Mouse (Mus musculus) lung, postnatal 10 days (tissue): Measurements from ENCODE around the gene Flt4.
"Not testable (repeated sequence)": the region's sequence is repeated elsewhere in the genome, so short reads cannot be mapped to it uniquely, and the experiment has no call there.

ENCODE experiments used
- DNase-seq: peaks from one replicate; pipeline ENCODE4 v3.0.0; 2021

Gene Flt4

DNA sequence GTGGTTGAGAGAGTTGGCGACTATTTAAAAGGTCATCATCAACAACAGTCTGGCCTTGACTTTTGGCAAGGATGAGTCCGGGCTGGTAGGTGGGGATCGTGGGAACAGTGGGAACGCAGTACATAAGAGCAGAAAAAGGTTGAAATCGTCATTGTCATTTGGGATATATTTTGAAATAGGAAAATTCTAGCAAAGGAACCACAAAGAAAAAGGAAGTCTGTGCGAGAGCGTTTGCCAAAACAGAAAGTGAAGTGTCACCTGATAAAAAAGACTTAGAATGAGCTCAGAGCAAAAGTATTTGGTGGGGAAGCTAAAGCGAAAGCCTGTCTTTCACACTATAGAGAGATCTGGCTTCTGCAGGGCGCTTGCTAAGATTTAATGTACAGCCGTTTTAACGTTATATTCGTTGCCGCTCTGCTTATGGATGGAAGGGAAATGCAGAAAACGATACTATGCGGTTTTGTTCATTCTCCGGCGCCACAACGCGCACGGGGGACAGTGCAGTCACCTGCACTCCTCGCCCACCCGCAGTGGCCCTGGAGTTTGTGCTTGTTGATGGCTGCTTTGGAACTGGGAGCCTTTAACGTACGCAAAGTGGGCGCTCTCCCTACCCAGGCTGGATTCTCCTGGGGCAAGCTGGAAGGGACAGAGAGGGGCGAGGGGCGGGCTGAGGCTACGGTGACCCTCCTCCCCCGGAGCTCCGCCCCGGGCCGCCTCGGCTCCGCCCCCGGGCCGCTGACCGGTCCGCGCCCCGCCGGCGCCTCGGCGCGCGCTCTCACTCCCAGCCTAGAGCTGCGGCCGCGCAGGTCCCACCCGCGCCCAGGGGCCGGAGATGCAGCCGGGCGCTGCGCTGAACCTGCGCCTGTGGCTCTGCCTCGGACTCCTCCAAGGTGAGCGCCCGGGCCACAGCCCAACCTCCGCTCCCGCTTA lies at the start of gene Flt4:
TSS of gene Flt4 (plus strand) at position 326 of the 930 bp plus-strand sequence.
- DNase-seq, result peak; percentile 37

DNA sequence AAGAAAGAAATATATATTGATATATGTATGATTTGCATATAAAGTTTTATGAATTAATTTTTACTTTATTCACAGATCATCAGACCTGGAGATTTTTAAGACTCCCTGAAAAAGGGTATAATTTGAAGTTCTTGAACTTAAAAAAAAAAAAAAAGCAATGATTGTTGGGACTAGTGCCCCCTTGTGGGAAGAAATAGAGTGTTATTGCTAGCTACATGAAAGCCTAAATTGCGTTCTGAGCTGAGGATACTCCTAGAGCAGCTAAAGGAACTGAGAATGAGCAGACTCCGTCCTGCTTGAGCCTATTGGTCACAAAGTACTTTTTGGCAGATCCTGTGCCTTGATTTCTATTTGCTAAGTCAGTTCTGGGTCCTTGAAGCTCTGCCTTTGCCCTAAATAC lies 34.0 kb upstream of the Flt4 start:
- DNase-seq, result not testable (repeated sequence)

DNA sequence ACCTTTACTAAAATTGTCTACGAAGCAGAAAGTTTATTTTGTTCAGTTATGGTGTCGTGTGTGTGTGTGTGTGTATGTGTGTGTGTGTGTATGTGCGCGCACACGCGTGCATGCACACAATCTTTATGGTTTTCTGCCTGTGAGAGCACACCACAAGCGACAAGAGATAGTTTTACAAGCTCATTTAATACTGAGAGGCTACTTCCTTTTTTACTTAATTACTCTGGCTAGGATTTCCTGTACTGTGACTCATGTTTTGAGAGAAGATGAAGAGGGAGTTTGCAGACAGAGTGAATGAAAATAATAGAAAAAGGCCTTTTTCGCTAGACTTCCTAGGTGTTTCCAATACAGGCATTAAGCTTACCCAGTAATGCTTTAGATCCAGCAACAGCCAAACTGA lies 28.6 kb upstream of the Flt4 start:
- not testable (repeated sequence) for DNase-seq

DNA sequence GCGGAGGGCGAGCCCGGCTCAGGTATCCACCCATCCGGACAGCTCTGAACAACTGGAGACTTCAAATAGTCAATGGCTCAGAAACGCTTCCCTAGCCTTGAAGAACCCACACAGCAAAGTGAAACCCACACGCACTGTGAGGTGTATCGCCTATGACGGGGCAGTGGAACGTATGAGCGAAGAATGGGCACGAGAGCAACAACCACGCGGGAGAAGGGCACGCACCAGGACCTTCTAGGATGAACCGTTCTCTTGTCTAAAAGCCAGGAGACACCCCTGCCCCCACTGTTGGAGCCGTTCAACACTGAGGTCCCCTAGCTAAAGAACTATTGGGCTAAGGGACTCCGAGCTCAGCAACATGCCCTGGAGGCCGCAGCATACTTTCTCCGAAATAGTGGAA lies 18.9 kb upstream of the Flt4 start:
- DNase-seq, result no peak

DNA sequence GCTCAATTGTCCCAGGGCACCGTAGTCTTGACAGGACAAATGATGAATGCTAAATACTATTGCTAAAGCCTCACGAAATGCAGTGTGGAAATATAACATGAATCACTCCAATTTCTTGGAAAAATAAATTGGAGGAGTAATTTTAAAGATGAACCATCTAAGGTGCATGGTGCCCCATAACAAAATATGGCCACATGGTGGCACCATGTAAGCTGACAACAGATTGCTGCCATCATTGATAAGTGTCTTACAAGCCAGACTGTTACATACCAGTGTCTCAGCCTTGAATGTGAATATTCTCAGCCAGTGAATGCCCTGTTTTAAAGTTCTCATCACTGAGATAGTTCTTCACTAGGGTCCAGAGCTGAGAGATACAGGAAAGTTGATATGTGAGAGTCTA lies 11.9 kb upstream of the Flt4 start:
- DNase-seq, result not testable (repeated sequence)

DNA sequence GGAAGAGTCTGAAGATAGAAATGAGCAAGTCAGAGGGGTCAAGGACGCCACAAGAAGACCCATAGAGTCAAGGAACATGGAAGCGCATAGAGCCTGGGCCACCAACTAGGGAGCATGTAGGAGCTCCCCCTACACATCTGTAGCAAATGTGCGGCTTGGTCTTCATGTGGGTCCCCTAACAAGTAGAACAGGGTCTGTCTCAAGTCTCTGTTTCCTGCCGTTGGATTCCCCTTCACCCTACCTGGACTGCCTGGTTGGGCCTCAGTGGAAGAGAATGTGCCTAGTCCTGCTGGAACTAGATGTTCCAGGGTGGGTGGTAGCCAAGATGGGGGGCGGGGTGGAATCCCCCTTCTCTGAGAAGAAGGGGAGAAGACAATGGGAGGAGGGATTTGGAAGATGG lies 757 bp upstream of the Flt4 start:
- DNase-seq, result not testable (repeated sequence)

DNA sequence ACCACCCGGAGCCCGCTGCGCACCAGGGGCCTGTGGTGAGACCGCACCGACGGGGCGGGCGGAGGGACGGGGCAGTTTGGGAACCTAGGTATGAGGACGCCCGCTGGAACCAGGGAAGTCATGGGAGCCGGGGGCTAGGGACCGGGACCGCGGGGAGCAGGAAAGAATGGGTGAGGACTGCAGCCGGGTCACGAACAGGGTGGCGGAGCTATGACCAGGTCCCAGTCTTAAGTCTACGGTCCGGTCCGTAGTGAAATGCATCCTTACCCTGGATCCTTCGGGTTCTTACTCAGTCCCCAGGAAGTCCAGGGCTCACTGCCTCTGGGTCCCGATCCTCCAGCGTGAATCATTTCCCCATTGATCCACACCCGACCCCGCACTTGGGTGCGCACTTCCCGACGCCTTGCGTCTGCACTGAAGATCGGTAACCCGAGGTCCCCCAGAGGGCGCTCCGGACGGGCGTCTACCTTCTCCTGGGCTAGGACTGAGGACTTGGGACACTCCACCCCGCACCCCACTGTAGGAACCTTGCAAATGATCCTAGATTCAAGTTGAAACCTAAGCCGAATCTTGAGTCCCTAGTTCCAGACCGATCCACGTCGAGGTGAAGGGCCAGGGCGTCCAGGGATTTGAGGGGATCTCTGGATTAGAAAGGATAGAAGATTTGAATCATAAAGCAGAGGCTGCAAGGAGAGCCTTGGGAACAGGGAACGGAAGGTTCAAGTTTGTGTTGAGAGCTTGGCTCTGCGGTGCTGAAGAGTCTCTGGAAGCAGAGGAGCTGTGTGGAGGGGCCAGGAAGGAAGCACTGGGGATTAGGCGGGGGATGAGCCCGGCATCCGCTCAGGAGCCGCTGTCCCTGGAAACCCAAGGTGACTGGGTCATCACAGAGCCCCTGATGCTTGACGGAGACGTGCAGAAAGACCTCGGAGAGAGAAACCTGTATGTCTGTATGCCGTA lies 1.1 kb downstream of the Flt4 start:
- peak; percentile 68 for DNase-seq

DNA sequence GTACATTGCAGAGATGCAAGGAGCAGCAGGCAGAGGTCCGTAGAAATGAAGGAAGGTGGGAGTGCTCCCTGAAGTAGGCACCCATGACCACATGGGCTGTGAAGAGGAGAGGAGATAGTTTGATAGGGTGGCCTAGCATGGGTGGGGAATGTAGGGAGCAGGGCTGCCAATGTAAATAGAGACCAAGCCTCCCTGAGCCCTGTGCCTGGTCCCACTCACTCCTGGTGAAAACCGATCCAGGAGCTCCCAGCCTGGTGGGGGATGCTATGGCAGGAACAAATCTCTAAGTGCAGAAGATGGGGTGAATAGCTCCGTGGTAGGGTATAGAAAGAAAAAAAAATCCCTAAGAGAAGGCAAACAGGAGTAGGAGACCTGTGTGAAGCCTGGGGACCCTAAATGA lies 2.3 kb downstream of the Flt4 start:
- not testable (repeated sequence) for DNase-seq

DNA sequence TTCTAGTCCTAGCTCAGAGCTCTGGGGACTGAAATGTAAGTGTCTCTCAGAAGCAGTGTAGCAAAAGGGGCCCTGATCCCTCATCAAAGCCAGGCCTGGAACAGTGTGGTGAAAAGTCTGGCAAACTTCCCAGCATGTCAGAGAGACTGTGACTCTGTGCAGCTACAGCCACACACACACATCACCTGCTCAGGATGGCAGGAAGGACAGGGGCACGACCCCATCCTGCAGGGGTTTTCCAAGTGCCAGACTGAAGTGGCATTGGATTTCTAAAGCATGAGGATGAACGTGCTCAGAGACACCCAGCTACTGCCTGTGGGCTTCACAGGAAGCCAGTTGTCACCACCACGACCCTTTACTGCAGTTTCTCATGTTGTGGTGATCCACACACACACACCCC lies 3.1 kb downstream of the Flt4 start:
- DNase-seq, result no peak

DNA sequence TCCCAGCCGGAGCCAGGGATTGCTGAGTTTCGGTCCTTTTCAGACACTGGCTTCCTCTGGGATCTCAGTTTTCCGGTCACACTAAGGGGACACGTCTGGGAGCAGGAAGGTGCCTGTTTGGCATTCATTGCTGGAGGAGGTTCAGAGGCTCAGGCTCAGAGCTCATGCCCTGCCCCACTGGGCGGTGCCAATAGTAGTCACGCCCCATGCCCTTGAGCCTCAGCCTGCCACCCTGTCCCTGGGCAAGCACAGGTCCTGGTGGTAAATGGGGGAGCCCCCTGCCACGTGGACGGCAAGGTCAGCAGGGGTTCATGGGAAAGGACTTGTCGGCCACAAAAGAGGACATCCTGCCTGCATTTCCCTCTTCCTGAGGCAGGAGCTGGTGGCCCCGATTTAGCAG lies 4.3 kb downstream of the Flt4 start:
- peak; percentile 62 for DNase-seq

DNA sequence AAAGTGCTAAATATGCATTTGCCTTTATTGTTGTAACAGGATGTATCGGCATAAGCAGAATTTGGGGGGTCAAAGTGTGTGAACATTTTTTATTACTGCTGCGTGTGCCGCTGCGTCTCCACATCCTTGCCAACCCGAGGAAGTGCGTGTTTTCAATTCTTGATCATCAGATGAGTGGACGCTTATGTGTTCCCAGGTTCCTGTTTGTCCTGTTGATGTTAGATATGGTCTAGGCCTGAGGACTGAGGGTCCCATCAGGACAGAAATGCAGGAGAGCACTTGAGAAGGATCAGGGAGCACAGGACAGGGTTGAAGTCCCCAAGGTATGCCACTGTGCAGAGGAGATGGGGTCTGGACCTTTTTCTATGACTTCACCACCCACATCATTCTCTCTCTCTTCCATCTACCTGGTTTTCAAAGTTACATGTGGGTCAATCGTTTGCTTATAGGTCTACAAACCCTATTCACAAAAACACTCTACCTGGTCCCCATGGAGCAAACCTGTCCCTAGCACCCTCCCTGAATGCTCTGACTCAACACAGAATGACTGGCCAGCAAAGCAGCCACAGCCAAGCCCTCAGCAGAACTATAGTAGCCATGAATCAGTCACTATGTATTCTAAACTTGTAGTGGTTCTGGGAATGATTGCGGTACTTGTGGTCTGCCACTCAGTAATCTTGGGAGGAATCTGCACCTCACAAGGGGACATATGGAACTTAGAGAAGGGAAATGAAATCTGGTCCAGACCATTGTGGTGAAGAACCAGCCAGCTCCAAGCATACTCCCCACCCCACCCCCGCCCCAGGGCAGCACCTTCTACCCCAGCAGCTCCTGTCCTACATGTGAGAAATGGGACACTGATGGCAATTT lies 7.0 kb downstream of the Flt4 start:
- DNase-seq, result no peak

DNA sequence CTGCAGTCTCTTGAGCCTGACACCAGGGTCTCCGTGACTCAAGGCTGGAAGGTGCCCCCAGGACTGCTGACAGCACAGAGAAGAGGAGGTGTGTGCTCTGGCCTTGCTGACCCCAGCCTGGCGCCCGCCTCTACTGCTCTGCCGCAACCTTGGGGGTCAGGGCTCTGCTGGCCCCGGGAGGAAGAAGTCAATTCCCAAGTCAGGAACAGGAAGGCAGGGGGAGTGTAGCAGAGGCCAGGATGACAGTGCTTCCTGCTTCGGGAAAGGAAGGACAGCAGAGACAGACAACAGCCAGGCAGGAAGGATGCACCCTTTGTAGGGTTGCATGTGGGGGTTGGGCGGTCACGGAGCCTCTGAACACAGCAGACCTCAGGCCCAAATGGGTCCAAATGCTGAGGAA lies 9.4 kb downstream of the Flt4 start:
- peak; percentile 32 for DNase-seq

DNA sequence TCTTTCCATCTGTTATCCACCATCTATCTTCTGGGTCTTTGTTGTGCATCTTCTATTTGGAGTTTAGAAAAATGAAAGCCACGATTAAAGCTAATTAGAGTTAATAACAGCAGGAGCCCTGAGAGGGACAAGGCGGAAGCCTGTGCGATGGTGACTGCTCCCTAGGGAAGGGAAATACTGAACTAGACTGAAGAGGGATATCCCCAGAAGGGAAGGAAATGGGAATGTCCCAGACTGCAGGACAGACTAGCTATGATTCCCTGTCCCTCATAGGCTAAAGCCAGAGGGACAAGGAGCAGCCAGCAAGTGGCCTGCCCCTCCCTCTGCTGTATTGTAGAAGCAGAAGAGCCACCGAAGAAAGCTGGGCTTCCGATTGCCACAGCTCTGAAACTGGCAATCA lies 12.9 kb downstream of the Flt4 start:
- no peak for DNase-seq

DNA sequence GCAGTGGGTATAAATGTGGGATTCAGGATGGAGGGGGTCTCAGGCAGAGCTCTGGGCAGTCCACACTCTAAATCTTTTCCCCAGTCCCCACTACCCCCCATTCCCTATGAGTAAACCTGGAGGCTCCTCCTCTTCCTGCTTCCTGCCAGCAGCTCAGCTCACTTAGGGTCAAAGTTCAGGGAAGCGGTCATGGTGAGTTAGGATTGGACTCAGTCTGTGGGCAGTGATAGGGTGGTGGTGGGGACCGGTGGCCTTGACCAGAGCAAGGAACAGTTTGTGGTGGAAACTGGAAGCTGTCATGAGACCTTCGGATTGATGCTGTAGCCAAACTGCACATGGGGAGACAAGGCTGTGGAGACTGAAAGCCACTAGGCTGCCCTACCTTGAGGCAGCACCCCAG lies 15.1 kb downstream of the Flt4 start:
- DNase-seq, result no peak

DNA sequence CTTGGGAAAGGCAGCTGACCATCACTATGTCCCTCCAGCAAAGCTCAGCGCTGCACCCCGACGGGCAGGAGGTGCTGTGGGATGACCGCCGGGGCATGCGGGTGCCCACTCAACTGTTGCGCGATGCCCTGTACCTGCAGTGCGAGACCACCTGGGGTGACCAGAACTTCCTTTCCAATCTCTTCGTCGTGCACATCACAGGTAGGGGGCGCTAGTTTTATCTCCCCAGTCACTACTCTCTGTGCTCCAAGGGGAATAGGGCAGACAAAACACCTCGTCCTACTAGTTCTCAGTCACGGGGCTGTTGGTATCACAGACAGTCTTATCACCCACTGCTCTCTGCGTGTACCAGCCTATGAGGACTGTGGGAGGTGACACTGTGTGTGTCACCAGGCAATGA lies 16.8 kb downstream of the Flt4 start:
- DNase-seq, result no peak

DNA sequence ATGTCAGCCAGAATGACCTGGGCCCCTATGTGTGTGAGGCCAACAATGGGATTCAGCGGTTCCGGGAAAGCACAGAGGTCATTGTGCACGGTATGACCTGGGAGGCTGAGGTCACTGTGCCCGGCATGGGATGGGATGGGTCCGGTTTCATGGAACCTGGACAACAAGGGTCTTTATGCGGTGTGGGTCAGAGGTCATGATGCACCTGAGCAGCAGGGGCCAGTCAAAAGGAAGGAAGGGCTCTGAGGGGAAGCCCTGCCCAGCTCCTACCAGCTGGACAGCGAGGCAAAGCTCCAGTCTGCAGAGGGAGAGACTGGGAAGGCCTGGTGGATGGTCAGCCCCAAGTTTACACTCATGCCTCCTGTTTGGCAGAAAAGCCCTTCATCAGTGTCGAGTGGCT lies 17.7 kb downstream of the Flt4 start:
- DNase-seq, result no peak

DNA sequence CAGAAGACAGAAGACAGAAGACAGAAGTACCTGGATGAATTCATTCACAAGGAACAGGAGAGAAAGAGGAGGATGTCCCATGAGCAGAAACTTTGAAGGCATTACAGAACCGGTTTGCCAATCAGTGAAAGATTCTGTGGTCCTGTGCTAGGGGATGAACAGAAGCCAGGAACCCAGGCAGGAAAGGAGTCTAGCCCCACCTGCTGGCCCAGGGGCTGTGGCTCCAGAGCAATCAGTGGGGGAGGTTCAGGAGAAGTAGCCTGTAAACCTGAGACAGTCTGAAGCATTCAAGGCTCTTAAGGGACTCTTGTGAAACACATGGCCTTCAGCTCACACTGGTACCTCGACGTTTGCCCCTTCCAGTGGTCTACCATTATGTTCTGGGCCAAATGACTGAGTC lies 22.1 kb downstream of the Flt4 start:
- DNase-seq, result peak; percentile 53

DNA sequence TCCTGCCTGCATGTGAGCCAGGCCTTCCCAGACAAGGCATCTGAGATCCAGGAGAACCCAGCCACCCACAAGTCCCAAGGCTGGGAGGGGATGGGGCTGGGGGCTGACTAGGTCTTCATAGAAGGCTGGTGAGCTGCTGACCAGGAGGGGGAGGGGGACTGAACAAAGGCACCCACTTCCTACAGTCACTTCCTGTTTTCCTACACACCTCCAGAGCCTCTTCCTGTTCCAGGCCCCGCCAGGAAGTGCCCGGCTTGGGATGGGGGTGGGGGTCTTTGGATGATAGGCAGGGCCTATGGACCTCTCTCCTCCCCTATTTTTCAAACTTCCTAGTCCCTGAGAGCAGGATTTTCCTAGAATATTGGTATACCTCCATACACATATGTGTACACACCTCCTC lies 23.2 kb downstream of the Flt4 start:
- peak; percentile 70 for DNase-seq

DNA sequence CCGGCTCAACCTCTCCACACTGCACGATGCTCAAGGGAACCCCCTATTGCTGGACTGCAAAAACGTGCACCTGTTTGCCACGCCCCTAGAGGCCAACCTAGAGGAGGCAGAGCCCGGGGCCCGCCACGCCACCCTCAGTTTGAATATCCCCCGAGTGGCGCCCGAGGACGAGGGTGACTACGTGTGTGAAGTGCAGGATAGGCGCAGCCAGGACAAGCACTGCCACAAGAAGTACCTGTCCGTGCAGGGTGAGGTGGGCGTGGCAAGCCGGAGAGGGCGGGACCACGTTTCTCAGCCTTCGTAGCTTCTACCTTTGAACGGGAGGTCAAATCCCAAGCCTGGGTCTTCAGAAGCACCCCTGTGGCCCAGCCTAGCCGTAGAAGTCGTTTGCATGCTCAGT lies 25.0 kb downstream of the Flt4 start:
- no peak for DNase-seq

DNA sequence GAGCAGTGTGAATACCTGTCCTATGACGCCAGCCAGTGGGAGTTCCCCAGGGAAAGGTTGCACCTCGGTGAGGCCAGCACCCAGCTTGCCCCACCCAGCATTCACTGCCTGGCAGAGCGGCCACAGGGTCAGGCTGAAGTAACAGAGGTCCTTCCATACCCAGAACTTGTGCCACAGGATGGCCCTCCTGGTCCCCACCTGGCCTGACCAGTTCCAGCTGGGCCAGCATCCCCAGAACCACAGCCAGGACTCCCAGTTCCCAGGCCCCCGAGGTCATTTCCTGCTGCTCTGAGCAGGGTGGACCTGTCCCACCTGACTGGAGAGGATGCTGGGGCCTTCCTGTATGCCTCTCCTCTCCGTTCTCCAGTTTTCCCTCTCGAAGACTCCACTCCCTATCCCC lies 26.6 kb downstream of the Flt4 start:
- no peak for DNase-seq

DNA sequence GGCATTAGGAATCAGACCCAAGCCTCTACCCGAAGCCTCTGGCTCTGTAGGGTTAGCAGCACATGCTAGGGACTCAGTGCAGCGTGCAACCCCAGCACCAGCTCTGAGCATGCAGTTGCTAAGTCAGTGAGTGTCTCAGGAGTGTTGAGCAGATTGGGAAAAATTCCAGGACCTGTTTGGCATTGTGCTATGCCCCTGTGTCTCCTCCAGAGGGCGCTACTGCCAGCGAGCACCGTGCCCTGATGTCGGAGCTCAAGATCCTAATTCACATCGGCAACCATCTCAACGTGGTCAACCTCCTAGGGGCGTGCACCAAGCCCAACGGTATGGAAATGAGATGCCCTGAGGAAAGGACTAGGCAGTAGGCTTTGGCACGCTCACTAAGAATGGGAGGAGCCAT lies 27.4 kb downstream of the Flt4 start:
- no peak for DNase-seq

DNA sequence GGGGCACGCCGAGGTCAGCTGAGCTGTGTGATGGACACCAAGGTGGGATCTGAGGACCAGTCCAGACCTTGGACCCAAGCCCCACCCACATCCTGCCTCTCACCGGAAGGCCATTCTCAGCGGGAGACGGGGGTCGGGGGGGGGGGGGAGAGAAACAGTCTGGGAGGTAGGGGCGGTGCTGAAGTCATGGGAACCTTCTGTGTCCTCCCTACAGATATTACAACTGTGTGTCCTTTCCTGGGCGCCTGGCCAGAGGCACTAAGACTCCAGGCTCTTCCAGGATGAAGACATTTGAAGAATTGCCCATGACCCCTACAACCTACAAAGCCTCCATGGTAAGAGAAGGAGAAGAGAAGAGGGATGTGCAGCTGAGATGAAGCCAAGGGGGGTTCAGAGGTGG lies 36.6 kb downstream of the Flt4 start:
- no peak for DNase-seq
